Mouse (Mus musculus) MEL (cell line): ENCODE results near the gene Mindy1. TPM values are rescaled to one million over a fixed set of nuclear protein-coding genes. Genes with fewer than 3 reads are reported as not detected.
A peak's percentile ranks its signal among the peaks of the same experiment; 100 is the strongest.

Source experiments
- DNase-seq: peaks from one replicate; pipeline ENCODE4 v3.0.0; 2011; ENCODE audit warnings: low read depth, low spot score
- H3K27ac ChIP-seq: 2 replicates; pipeline ENCODE4 v1.5.1; 2012; ENCODE audit warnings: low read depth, mild to moderate bottlenecking, control low read depth, low read length, moderate library complexity; ENCODE audit not compliant: control insufficient read depth
- H3K27me3 ChIP-seq, 2 experiments: fragments of 150-350 bp in 1 of 2; sonication (generic) in 1 of 2; 2 replicates each; pipeline ENCODE4 v1.6.1; 2012; ENCODE audit warnings: low read length in 2 of 2, mild to moderate bottlenecking in 2 of 2, improper control_type of control experiment in 1 of 2, moderate library complexity in 1 of 2; ENCODE audit not compliant: insufficient read depth in 2 of 2, control insufficient read depth in 1 of 2
- H3K36me3 ChIP-seq, 2 experiments: 2 replicates each; pipeline ENCODE4 v1.6.1; 2012 to 2014; ENCODE audit warnings: low read length in 2 of 2, improper control_type of control experiment in 1 of 2, inconsistent platforms in 1 of 2, mild to moderate bottlenecking in 1 of 2; ENCODE audit not compliant: insufficient read depth in 2 of 2, control insufficient read depth in 1 of 2
- H3K4me1 ChIP-seq, 2 experiments: fragments of 150-350 bp in 1 of 2; sonication (generic) in 1 of 2; 2 replicates each; pipeline ENCODE4 v1.6.1; 2012; ENCODE audit warnings: low read length in 2 of 2, improper control_type of control experiment in 1 of 2, mild to moderate bottlenecking in 1 of 2; ENCODE audit not compliant: insufficient read depth in 2 of 2, control insufficient read depth in 1 of 2
- H3K4me3 ChIP-seq, 2 experiments: fragments of 150-350 bp in 1 of 2; sonication (generic) in 1 of 2; 2 replicates each; pipeline ENCODE4 v1.5.1; 2012; ENCODE audit warnings: low read depth in 2 of 2, low read length in 2 of 2, mild to moderate bottlenecking in 2 of 2, moderate library complexity in 2 of 2, control low read depth in 1 of 2, improper control_type of control experiment in 1 of 2; ENCODE audit not compliant: control insufficient read depth in 1 of 2, insufficient read depth in 1 of 2
- H3K79me2 ChIP-seq: 2 replicates; pipeline ENCODE4 v1.6.1; 2012; ENCODE audit warnings: mild to moderate bottlenecking, low read length, moderate library complexity; ENCODE audit not compliant: control insufficient read depth, poor library complexity, insufficient read depth
- H3K9ac ChIP-seq: 2 replicates; pipeline ENCODE4 v1.6.1; 2012; ENCODE audit warnings: low read depth, mild to moderate bottlenecking, control low read depth, low read length, moderate library complexity; ENCODE audit not compliant: control insufficient read depth, poor library complexity, severe bottlenecking
- H3K9me3 ChIP-seq: fragments of 150-350 bp; sonication (generic); replicated peaks from 2 replicates; pipeline ENCODE4 v1.6.1; 2012; ENCODE audit warnings: mild to moderate bottlenecking, low read length, improper control_type of control experiment, moderate library complexity; ENCODE audit not compliant: insufficient read depth
- CTCF ChIP-seq, 3 experiments: IDR thresholded peaks in 2 of 3; conservative IDR thresholded peaks in 1 of 3; 2 replicates each; pipeline ENCODE4 v1.5.1; 2011 to 2012; ENCODE audit warnings: low read length in 3 of 3, low read depth in 2 of 3, mild to moderate bottlenecking in 2 of 3, improper control_type of control experiment in 1 of 3, inconsistent platforms in 1 of 3, mixed read lengths in 1 of 3, moderate library complexity in 1 of 3; ENCODE audit not compliant: control insufficient read depth in 1 of 3, insufficient read depth in 1 of 3, poor library complexity in 1 of 3, severe bottlenecking in 1 of 3
- GATA1 ChIP-seq: IDR thresholded peaks from 2 replicates; pipeline ENCODE4 v1.6.1; 2011; ENCODE audit warnings: low read depth, low read length, improper control_type of control experiment
- HCFC1 ChIP-seq: IDR thresholded peaks from 2 replicates; pipeline ENCODE4 v1.6.1; 2012; ENCODE audit warnings: low read depth, mild to moderate bottlenecking, inconsistent platforms, low read length, improper control_type of control experiment, moderate library complexity
- MAFK ChIP-seq: IDR thresholded peaks from 2 replicates; pipeline ENCODE4 v1.6.1; 2011; ENCODE audit warnings: low read depth, mild to moderate bottlenecking, low read length, improper control_type of control experiment, borderline replicate concordance
- MEF2A ChIP-seq: IDR thresholded peaks from 2 replicates; pipeline ENCODE4 v1.6.1; 2014; ENCODE audit warnings: low read depth, mild to moderate bottlenecking, inconsistent platforms, low read length, improper control_type of control experiment; ENCODE audit not compliant: poor library complexity, insufficient replicate concordance, severe bottlenecking; ENCODE audit errors: extremely low read depth
- MYC ChIP-seq: IDR thresholded peaks from 2 replicates; pipeline ENCODE4 v1.6.1; 2011; ENCODE audit warnings: low read depth, mild to moderate bottlenecking, low read length, improper control_type of control experiment, moderate library complexity
- NRF1 ChIP-seq: IDR thresholded peaks from 2 replicates; pipeline ENCODE4 v1.6.1; 2014; ENCODE audit warnings: low read depth, mild to moderate bottlenecking, inconsistent platforms, low read length, improper control_type of control experiment, moderate library complexity; ENCODE audit not compliant: poor library complexity, insufficient read depth, severe bottlenecking
- POLR2A ChIP-seq, 2 experiments: IDR thresholded peaks; 2 replicates each; pipeline ENCODE4 v1.6.1; 2011 to 2012; ENCODE audit warnings: low read length in 2 of 2, mild to moderate bottlenecking in 2 of 2, control low read depth in 1 of 2, improper control_type of control experiment in 1 of 2, low read depth in 1 of 2, moderate library complexity in 1 of 2; ENCODE audit not compliant: control insufficient read depth in 1 of 2, insufficient read depth in 1 of 2, poor library complexity in 1 of 2
- POLR2AphosphoS2 ChIP-seq: IDR thresholded peaks from 2 replicates; pipeline ENCODE4 v1.6.1; 2011; ENCODE audit warnings: low read length, improper control_type of control experiment
- RCOR1 ChIP-seq: IDR thresholded peaks from 2 replicates; pipeline ENCODE4 v1.6.1; 2012; ENCODE audit warnings: low read depth, mild to moderate bottlenecking, inconsistent platforms, low read length, improper control_type of control experiment
- TBP ChIP-seq: IDR thresholded peaks from 2 replicates; pipeline ENCODE4 v1.8.0; 2011; ENCODE audit warnings: low read depth, low read length, improper control_type of control experiment
- ZMIZ1 ChIP-seq: IDR thresholded peaks from 2 replicates; pipeline ENCODE4 v1.6.1; 2012; ENCODE audit warnings: low read depth, mild to moderate bottlenecking, inconsistent platforms, low read length, improper control_type of control experiment, moderate library complexity
- ZNF384 ChIP-seq: IDR thresholded peaks from 2 replicates; pipeline ENCODE4 v1.6.1; 2012; ENCODE audit warnings: low read depth, mild to moderate bottlenecking, inconsistent platforms, low read length, improper control_type of control experiment
- polyA plus RNA-seq, 2 experiments: library from polyadenylated mRNA; stranded (reverse) in 1 of 2; unstranded in 1 of 2; fragments of >175 nt in 1 of 2; fragments of >200 nt in 1 of 2; gene quantifications; 2 replicates each; pipeline versions ENCODE4 v1.2.1 to v1.2.4; 2012; ENCODE audit warnings: low replicate concordance in 2 of 2, low read depth in 1 of 2; ENCODE audit not compliant: insufficient read length in 2 of 2, insufficient read depth in 1 of 2, missing spikeins in 1 of 2
- total RNA-seq: library from RNA; depleted of rRNA; stranded (reverse); fragments of 300-350 nt; gene quantifications from 2 replicates; pipeline ENCODE4 v1.2.3, GENCODE M21; 2012

The Mindy1 gene
- total and polyA plus RNA-seq, 3 experiments, result 203 to 234 TPM; not detected in 1

GRCm38 (mm10) chr3:95328803-95329404 lies 47.8 kb downstream of the Mindy1 start (continued):
- TF ChIP-seq GATA1, result no peak
- peak; percentile 65 for TF ChIP-seq RCOR1

DNA sequence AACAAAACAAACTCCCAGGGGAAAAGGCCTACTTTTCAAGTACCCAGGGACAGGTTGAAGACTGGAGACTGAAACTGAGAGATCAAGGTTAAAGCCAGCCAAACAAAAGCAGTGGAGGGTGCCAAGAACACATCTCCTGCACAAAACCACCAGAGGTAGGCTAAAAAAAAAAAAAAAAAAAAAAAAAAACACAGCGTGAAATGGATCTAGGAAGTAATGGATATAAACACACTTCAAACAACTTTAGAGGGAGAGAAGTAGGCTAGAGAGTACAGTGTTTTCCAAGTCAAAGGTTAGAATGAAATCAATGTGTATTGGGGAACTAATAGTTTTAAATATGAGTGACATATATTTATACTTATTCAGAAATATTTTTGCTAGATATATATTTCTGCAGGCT lies 50.4 kb downstream of the Mindy1 start:
- Histone ChIP-seq H3K4me3 (no peak overlapping the region), H3K79me2 (no peaks in the 10 kb centered on the region), H3K4me1 (peaks cover 9 to 18% of the 10 kb centered on the region in 2 experiments), H3K9me3 (no peaks in the 10 kb centered on the region), H3K27me3 (no peaks in the 10 kb centered on the region), H3K27ac (no peak overlapping the region), H3K36me3 (peaks cover 26 to 87% of the 10 kb centered on the region in 2 experiments), H3K9ac (no peak overlapping the region)
- no peak for DNase-seq
- TF ChIP-seq MYC (no peak), TBP (no peak), ZMIZ1 (no peak), ZNF384 (peak; percentile 79)

- no peaks in the 10 kb centered on the region for H3K79me2 ChIP-seq
- peaks cover 0 to 89% of the 10 kb centered on the region in 2 experiments; a peak in 2 of 4 replicates for H3K36me3 ChIP-seq
- no peaks in the 10 kb centered on the region for H3K9me3 ChIP-seq
- peak; percentile 48; the same call in 1 of the 2 replicates for TF ChIP-seq POLR2AphosphoS2
- TF ChIP-seq POLR2A (IDR thresholded peaks at IDR 0.05; ENCODE audit: control insufficient read depth in 1 of 2, insufficient read depth in 1 of 2, low read depth in 1 of 2, low read length in 2 of 2, poor library complexity in 1 of 2), result peak in 1 of 2 experiments; percentile 33; a peak in 1 of 4 replicates
- TF ChIP-seq NRF1, result no peak
- TF ChIP-seq RCOR1, result no peak
- no peak for TF ChIP-seq MEF2A
- no peak for TF ChIP-seq CTCF (IDR thresholded peaks at IDR 0.05 in 2 of 3, conservative IDR thresholded peaks at IDR 0.05 in 1 of 3; ENCODE audit: control insufficient read depth in 1 of 3, insufficient read depth in 1 of 3, low read depth in 2 of 3, low read length in 3 of 3, poor library complexity in 1 of 3, severe bottlenecking in 1 of 3)
- no peak for TF ChIP-seq MAFK
- TF ChIP-seq HCFC1, result no peak
- no peak overlapping the region for H3K27ac ChIP-seq
- no peak overlapping the region for H3K9ac ChIP-seq
- no peak overlapping the region for H3K4me3 ChIP-seq
- H3K27me3 ChIP-seq, result no peaks in the 10 kb centered on the region
- H3K4me1 ChIP-seq, result no peaks in the 10 kb centered on the region
- no peak for DNase-seq
These were observed 56.2 kb downstream of the Mindy1 start for GRCm38 (mm10) chr3:95337345-95337744.
